In genomic region chr19:42166130-42166529, GRCm38 (mm10) we compare ENCODE assay signal across 8 mouse cellular contexts. TPM values are rescaled to one million over a fixed set of nuclear protein-coding genes. Genes with fewer than 3 reads are reported as not detected.
DNase-seq lines count a peak whose midpoint lies in the region; ATAC-seq and TF ChIP-seq lines count a peak whose summit lies in the region.

No protein-coding gene starts in this region.

- H3K4me2 ChIP-seq in embryonic facial prominence, embryonic 11.5 days (ENCODE audit: low read depth, low read length) = peak overlapping the region; percentile 1; the same call in 1 of the 2 replicates
- peak overlapping the region; percentile 41 for H3K4me2 ChIP-seq in limb, embryonic 14.5 days (replicated peaks; ENCODE audit: low read depth, low read length, severe bottlenecking)
- no peak overlapping the region; the same call in 1 of the 2 replicates for H3K4me2 ChIP-seq in midbrain, postnatal 0 days (ENCODE audit: low read depth, low read length, poor library complexity, severe bottlenecking)

- no peak for ATAC-seq in embryonic facial prominence, embryonic 11.5 days (replicated peaks; ENCODE audit: insufficient number of reproducible peaks, low FRiP score, low TSS enrichment, low read depth)
- ATAC-seq in limb, embryonic 14.5 days (ENCODE audit: low FRiP score, low read depth) = peak; percentile 31
- no peak for ATAC-seq in midbrain, postnatal 0 days (ENCODE audit: low FRiP score)

- no peak overlapping the region for H3K27ac ChIP-seq in embryonic facial prominence, embryonic 11.5 days (replicated peaks; ENCODE audit: low read depth, low read length)
- peak overlapping the region; percentile 60; the same call in 1 of the 2 replicates for H3K27ac ChIP-seq in heart, embryonic 10.5 days
- H3K27ac ChIP-seq in limb, embryonic 14.5 days (replicated peaks; ENCODE audit: low read depth, low read length) = no peak overlapping the region
- H3K27ac ChIP-seq in midbrain, postnatal 0 days (ENCODE audit: low read depth, low read length) = no peak overlapping the region
- H3K27ac ChIP-seq in spleen, adult 2 months (ENCODE audit: insufficient read depth, low read length) = no peak overlapping the region

- H3K27me3 ChIP-seq in embryonic facial prominence, embryonic 11.5 days (ENCODE audit: control insufficient read depth, insufficient read depth, low read length) = peaks cover 5% of the 10 kb centered on the region; the same call in 1 of the 2 replicates
- peaks cover 34% of the 10 kb centered on the region for H3K27me3 ChIP-seq in heart, embryonic 10.5 days (ENCODE audit: insufficient read depth, poor library complexity, severe bottlenecking)
- H3K27me3 ChIP-seq in limb, embryonic 14.5 days (ENCODE audit: control insufficient read depth, insufficient read depth, low read length) = 0 out of 2 replicates have a peak, but pooled peaks cover 2% of the 10 kb centered on the region
- no peaks in the 10 kb centered on the region for H3K27me3 ChIP-seq in midbrain, postnatal 0 days (ENCODE audit: insufficient read depth, low read length)
- no peaks in the 10 kb centered on the region for H3K27me3 ChIP-seq in spleen, adult 2 months (ENCODE audit: control insufficient read depth, insufficient read depth, low read length)

- no peaks in the 10 kb centered on the region for H3K36me3 ChIP-seq in embryonic facial prominence, embryonic 11.5 days (replicated peaks; ENCODE audit: control insufficient read depth, insufficient read depth, low read depth, low read length)
- no peaks in the 10 kb centered on the region for H3K36me3 ChIP-seq in heart, embryonic 10.5 days
- H3K36me3 ChIP-seq in limb, embryonic 14.5 days (ENCODE audit: control insufficient read depth, insufficient read depth, low read length) = no peaks in the 10 kb centered on the region
- H3K36me3 ChIP-seq in midbrain, postnatal 0 days (ENCODE audit: insufficient read depth, low read length) = no peaks in the 10 kb centered on the region
- H3K36me3 ChIP-seq in spleen, adult 2 months (ENCODE audit: control insufficient read depth, insufficient read depth, low read length) = no peaks in the 10 kb centered on the region

- H3K9me3 ChIP-seq in embryonic facial prominence, embryonic 11.5 days (replicated peaks; ENCODE audit: control insufficient read depth, low read length) = no peaks in the 10 kb centered on the region
- H3K9me3 ChIP-seq in heart, embryonic 10.5 days = no peaks in the 10 kb centered on the region
- H3K9me3 ChIP-seq in limb, embryonic 14.5 days (ENCODE audit: control insufficient read depth, low read length) = no peaks in the 10 kb centered on the region
- no peaks in the 10 kb centered on the region for H3K9me3 ChIP-seq in midbrain, postnatal 0 days (ENCODE audit: low read length)

- TF ChIP-seq CTCF in midbrain, postnatal 0 days (IDR thresholded peaks at IDR 0.05) = peak; percentile 87
- peak; percentile 86; the same call in 1 of the 2 replicates for TF ChIP-seq CTCF in spleen, adult 2 months (IDR thresholded peaks at IDR 0.05; ENCODE audit: extremely low read depth, insufficient read depth, insufficient read length, insufficient replicate concordance)

- peak; percentile 54 for DNase-seq in 3134 (ENCODE audit: extremely low read depth, insufficient read length, low spot score)
- peak; percentile 95 for DNase-seq in adrenal gland, postnatal 10 days
- peak; percentile 92 for DNase-seq in embryonic facial prominence, embryonic 11.5 days (ENCODE audit: low spot score)
- peak; percentile 87 for DNase-seq in heart, embryonic 10.5 days (ENCODE audit: low spot score)
- peak; percentile 89 for DNase-seq in kidney, adult 9 months
- DNase-seq in limb, embryonic 14.5 days (ENCODE audit: low spot score) = peak; percentile 86
- DNase-seq in midbrain, postnatal 0 days (ENCODE audit: low spot score) = peak; percentile 77
- DNase-seq in spleen, adult 2 months (ENCODE audit: low read depth in 1 of 2, low spot score in 2 of 2) = peak; percentile 50 to 80

- H3K4me3 ChIP-seq in embryonic facial prominence, embryonic 11.5 days (ENCODE audit: low read depth, low read length) = no peak overlapping the region
- H3K4me3 ChIP-seq in heart, embryonic 10.5 days = peak overlapping the region; percentile 39
- H3K4me3 ChIP-seq in limb, embryonic 14.5 days (replicated peaks; ENCODE audit: low read length) = 0 out of 2 replicates have a peak overlapping the region, but pooled peaks have one; percentile 13
- H3K4me3 ChIP-seq in midbrain, postnatal 0 days (ENCODE audit: low read depth, low read length) = no peak overlapping the region
- H3K4me3 ChIP-seq in spleen, adult 2 months (ENCODE audit: extremely low read depth, insufficient read depth, insufficient read length) = no peak overlapping the region

- WGBS in embryonic facial prominence, embryonic 11.5 days = 4% methylated on average over 12 of the region's 12 CpGs
- 5% methylated on average over 12 of the region's 12 CpGs for WGBS in heart, embryonic 10.5 days
- WGBS in limb, embryonic 14.5 days = 6% methylated on average over 12 of the region's 12 CpGs
- 4% methylated on average over 12 of the region's 12 CpGs for WGBS in midbrain, postnatal 0 days
- 3% methylated on average over 12 of the region's 12 CpGs for WGBS in spleen, adult 2 months

- no peaks in the 10 kb centered on the region for H3K4me1 ChIP-seq in embryonic facial prominence, embryonic 11.5 days (ENCODE audit: control insufficient read depth, insufficient read depth, low read length)
- peaks cover 4% of the 10 kb centered on the region for H3K4me1 ChIP-seq in heart, embryonic 10.5 days
- peaks cover 4% of the 10 kb centered on the region; the same call in 1 of the 2 replicates for H3K4me1 ChIP-seq in limb, embryonic 14.5 days (ENCODE audit: control insufficient read depth, insufficient read depth, low read length)
- H3K4me1 ChIP-seq in midbrain, postnatal 0 days (ENCODE audit: insufficient read depth, low read length) = peaks cover under 1% of the 10 kb centered on the region; the same call in 1 of the 2 replicates
- H3K4me1 ChIP-seq in spleen, adult 2 months (ENCODE audit: control insufficient read depth, insufficient read depth, insufficient read length) = peaks cover 3% of the 10 kb centered on the region; the same call in 1 of the 2 replicates

- no peak for TF ChIP-seq POLR2A in limb, embryonic 14.5 days (IDR thresholded peaks at IDR 0.05; ENCODE audit: borderline replicate concordance, extremely low read depth, insufficient read depth, insufficient read length)
- TF ChIP-seq POLR2A in spleen, adult 2 months (IDR thresholded peaks at IDR 0.05; ENCODE audit: low read depth, low read length) = no peak

- peak overlapping the region; percentile 51; the same call in 1 of the 2 replicates for H3K9ac ChIP-seq in embryonic facial prominence, embryonic 11.5 days (replicated peaks; ENCODE audit: low read length)
- peak overlapping the region; percentile 22; the same call in 1 of the 2 replicates for H3K9ac ChIP-seq in limb, embryonic 14.5 days (ENCODE audit: low read depth, low read length, severe bottlenecking)
- H3K9ac ChIP-seq in midbrain, postnatal 0 days (replicated peaks; ENCODE audit: low read length, poor library complexity, severe bottlenecking) = no peak overlapping the region

RNA-seq across cellular contexts. Expression of gene Zfyve27, which starts 2.4 kb away (rescaled TPM):
- total RNA-seq in adrenal gland, postnatal 10 days (2021) = 10 to 100 TPM; 36.9 to 52.9 TPM
- 10.2 and 14.0 TPM in 2 replicates for polyA plus RNA-seq in embryonic facial prominence, embryonic 11.5 days (2014; fragmentation: Nextera tagmentation; extraction: Ambion mirVana)
- polyA plus RNA-seq in heart, embryonic 10.5 days (2016; fragmentation: Nextera tagmentation; extraction: Ambion mirVana) = 23.9 and 27.8 TPM in 2 replicates
- 47.4 and 58.6 TPM in 2 replicates for polyA plus RNA-seq in limb, embryonic 14.5 days (2012; rRNA removed)
- 13.1 and 16.5 TPM in 2 replicates for polyA plus RNA-seq in limb, embryonic 14.5 days (2014; fragmentation: Nextera tagmentation; extraction: Ambion mirVana)
- 71.8 and 83.9 TPM in 2 replicates for total RNA-seq in midbrain, postnatal 0 days (2014; rRNA removed)
- polyA plus RNA-seq in midbrain, postnatal 0 days (2015; fragmentation: Nextera tagmentation; extraction: Ambion mirVana) = 48.8 and 50.6 TPM in 2 replicates
- 49.4 and 49.5 TPM in 2 replicates for polyA plus RNA-seq in spleen, adult 2 months (2012; rRNA removed)

RNA-seq across cellular contexts. Expression of gene Marveld1, which starts 18.9 kb away (rescaled TPM):
- 10 to 100 TPM; 42.0 to 46.4 TPM for total RNA-seq in adrenal gland, postnatal 10 days (2021)
- polyA plus RNA-seq in embryonic facial prominence, embryonic 11.5 days (2014; fragmentation: Nextera tagmentation; extraction: Ambion mirVana) = 10.9 and 16.6 TPM in 2 replicates
- polyA plus RNA-seq in heart, embryonic 10.5 days (2016; fragmentation: Nextera tagmentation; extraction: Ambion mirVana) = 6.5 and 8.1 TPM in 2 replicates
- polyA plus RNA-seq in limb, embryonic 14.5 days (2012; rRNA removed) = 105 and 131 TPM in 2 replicates
- polyA plus RNA-seq in limb, embryonic 14.5 days (2014; fragmentation: Nextera tagmentation; extraction: Ambion mirVana) = 25.4 and 36.4 TPM in 2 replicates
- total RNA-seq in midbrain, postnatal 0 days (2014; rRNA removed) = 14.7 and 15.1 TPM in 2 replicates
- polyA plus RNA-seq in midbrain, postnatal 0 days (2015; fragmentation: Nextera tagmentation; extraction: Ambion mirVana) = 2.9 and 3.6 TPM in 2 replicates
- polyA plus RNA-seq in spleen, adult 2 months (2012; rRNA removed) = 52.6 and 76.5 TPM in 2 replicates

RNA-seq across cellular contexts. Expression of gene Sfrp5, which starts 35.9 kb away (rescaled TPM):
- 1 to 10 TPM; 5.1 to 6.2 TPM for total RNA-seq in adrenal gland, postnatal 10 days (2021)
- 0.64 and 1.2 TPM in 2 replicates for polyA plus RNA-seq in embryonic facial prominence, embryonic 11.5 days (2014; fragmentation: Nextera tagmentation; extraction: Ambion mirVana)
- 7.9 and 18.6 TPM in 2 replicates for polyA plus RNA-seq in heart, embryonic 10.5 days (2016; fragmentation: Nextera tagmentation; extraction: Ambion mirVana)
- polyA plus RNA-seq in limb, embryonic 14.5 days (2012; rRNA removed) = 7.2 and 8.7 TPM in 2 replicates
- polyA plus RNA-seq in limb, embryonic 14.5 days (2014; fragmentation: Nextera tagmentation; extraction: Ambion mirVana) = 5.1 and 5.4 TPM in 2 replicates
- 1.6 and 3.8 TPM in 2 replicates for total RNA-seq in midbrain, postnatal 0 days (2014; rRNA removed)
- 2.7 and 2.8 TPM in 2 replicates for polyA plus RNA-seq in midbrain, postnatal 0 days (2015; fragmentation: Nextera tagmentation; extraction: Ambion mirVana)
- 0.19 and 0.28 TPM in 2 replicates for polyA plus RNA-seq in spleen, adult 2 months (2012; rRNA removed)

RNA-seq across cellular contexts. Expression of gene Avpi1, which starts 37.3 kb away (rescaled TPM):
- total RNA-seq in adrenal gland, postnatal 10 days (2021) = 10 to 100 TPM; 15.9 to 33.2 TPM
- 22.1 and 22.9 TPM in 2 replicates for polyA plus RNA-seq in embryonic facial prominence, embryonic 11.5 days (2014; fragmentation: Nextera tagmentation; extraction: Ambion mirVana)
- polyA plus RNA-seq in heart, embryonic 10.5 days (2016; fragmentation: Nextera tagmentation; extraction: Ambion mirVana) = 29.0 and 32.7 TPM in 2 replicates
- 16.5 and 17.6 TPM in 2 replicates for polyA plus RNA-seq in limb, embryonic 14.5 days (2012; rRNA removed)
- 34.2 and 34.8 TPM in 2 replicates for polyA plus RNA-seq in limb, embryonic 14.5 days (2014; fragmentation: Nextera tagmentation; extraction: Ambion mirVana)
- 9.3 and 11.5 TPM in 2 replicates for total RNA-seq in midbrain, postnatal 0 days (2014; rRNA removed)
- 11.9 and 13.7 TPM in 2 replicates for polyA plus RNA-seq in midbrain, postnatal 0 days (2015; fragmentation: Nextera tagmentation; extraction: Ambion mirVana)
- 13.4 and 18.2 TPM in 2 replicates for polyA plus RNA-seq in spleen, adult 2 months (2012; rRNA removed)

Comparison
In these comparisons a context has a peak if more than half of its experiments do, and no peak if none do; other contexts are left out.
1. H3K4me3 ChIP-seq: peak in heart, embryonic 10.5 days (single experiment) and limb, embryonic 14.5 days (single experiment); none in embryonic facial prominence, embryonic 11.5 days (single experiment), midbrain, postnatal 0 days (single experiment) and spleen, adult 2 months (single experiment).
2. Peak in every context shown above with its lines, with median percentiles within 50 percentile points of each other: DNase-seq.